19 mouse cellular contexts compared by ENCODE assay signal in the genomic region with DNA sequence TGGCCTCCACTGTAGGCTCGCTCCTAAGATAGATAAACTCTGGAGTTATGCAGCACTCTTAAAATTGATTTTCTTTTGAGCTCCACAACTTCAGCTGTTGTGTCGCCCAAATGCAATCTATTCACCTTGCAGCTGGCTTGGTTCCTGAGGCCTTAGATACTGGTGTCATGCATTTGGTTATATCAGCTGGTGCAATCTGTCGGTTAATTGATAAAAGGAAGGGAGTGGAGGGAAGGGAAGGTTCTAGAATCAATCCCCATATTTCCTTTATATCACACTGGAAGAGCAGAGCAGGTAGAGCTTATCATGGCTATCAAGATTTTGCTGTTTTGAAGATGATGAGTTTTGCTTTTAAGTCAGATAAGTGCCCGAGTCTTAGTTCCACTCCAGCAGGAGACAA. TPM values are rescaled to one million over a fixed set of nuclear protein-coding genes. Genes with fewer than 3 reads are reported as not detected.
A peak's percentile ranks its signal among the peaks of the same experiment; 100 is the strongest.
DNase-seq lines count a peak whose midpoint lies in the region; ATAC-seq and TF ChIP-seq lines count a peak whose summit lies in the region.
"Had no signal": no experiment of that assay in that cellular context is flagged by ENCODE, and none has a peak within 500 bp of the region (broad histone marks: within the 10 kb centered on the region; RNA-seq: fewer than 3 reads in every experiment).

No protein-coding gene starts in this region.

- ATAC-seq in forebrain, embryonic 15.5 days (replicated peaks): no peak
- ATAC-seq: activated CD4-positive, CD25-positive, alpha-beta regulatory T cell, adult 4 months; CD4-positive, CD25-positive, alpha-beta regulatory T cell, adult 4 months; Patski had no signal

- TF ChIP-seq POLR2A in MEL (IDR thresholded peaks at IDR 0.05; ENCODE audit: control insufficient read depth in 1 of 2, insufficient read depth in 1 of 2, low read depth in 1 of 2, low read length in 2 of 2, poor library complexity in 1 of 2): no peak

- peak; percentile 32 to 64; a peak in 2 of 4 replicates for TF ChIP-seq EP300 in MEL (IDR thresholded peaks at IDR 0.05; ENCODE audit: low read depth in 1 of 2, low read length in 2 of 2)

- no peak overlapping the region for H3K4me3 ChIP-seq in MEL (ENCODE audit: control insufficient read depth in 1 of 2, insufficient read depth in 1 of 2, low read depth in 2 of 2, low read length in 2 of 2)
- no peak overlapping the region for H3K4me3 ChIP-seq in forebrain, embryonic 15.5 days

- H3K9ac ChIP-seq in MEL (ENCODE audit: control insufficient read depth, low read depth, low read length, poor library complexity, severe bottlenecking): no peak overlapping the region
- no peak overlapping the region for H3K9ac ChIP-seq in forebrain, embryonic 15.5 days (replicated peaks)

- peaks cover 11 to 21% of the 10 kb centered on the region in 2 experiments for H3K4me1 ChIP-seq in MEL (ENCODE audit: control insufficient read depth in 1 of 2, insufficient read depth in 2 of 2, low read length in 2 of 2)
- H3K4me1 ChIP-seq in forebrain, embryonic 15.5 days: no peaks in the 10 kb centered on the region

- no peak overlapping the region for H3K27ac ChIP-seq in MEL (ENCODE audit: control insufficient read depth, low read depth, low read length)
- H3K27ac ChIP-seq in forebrain, embryonic 15.5 days (replicated peaks): no peak overlapping the region

- no peaks in the 10 kb centered on the region for H3K79me2 ChIP-seq in MEL (ENCODE audit: control insufficient read depth, insufficient read depth, low read length, poor library complexity)

- DNase-seq in MEL (ENCODE audit: low read depth, low spot score): no peak
- DNase-seq: adrenal gland, adult 2 months; adrenal gland, adult 8-10 months; adrenal gland, postnatal 10 days; adrenal gland, postnatal 14 days; adrenal gland, postnatal 25 days; adrenal gland, postnatal 36 days; B cell, adult 2 months; cerebellum, adult 11 months; cerebellum, adult 11-12 months; cerebellum, adult 18-20 months; cerebellum, adult 2 months; cerebellum, adult 8-10 months had no signal

- H3K4me2 ChIP-seq in forebrain, embryonic 15.5 days (replicated peaks): no peak overlapping the region

- H3K9me3 ChIP-seq in MEL (replicated peaks; ENCODE audit: insufficient read depth, low read length): no peaks in the 10 kb centered on the region
- H3K9me3 ChIP-seq in forebrain, embryonic 15.5 days: no peaks in the 10 kb centered on the region
- H3K9me3 ChIP-seq: G1E had no signal

- no peaks in the 10 kb centered on the region for H3K27me3 ChIP-seq in MEL (ENCODE audit: control insufficient read depth in 1 of 2, insufficient read depth in 2 of 2, low read length in 2 of 2)
- no peaks in the 10 kb centered on the region for H3K27me3 ChIP-seq in forebrain, embryonic 15.5 days
- H3K27me3 ChIP-seq: CH12.LX, Patski had no signal

- no peak for TF ChIP-seq RAD21 in MEL (IDR thresholded peaks at IDR 0.05; ENCODE audit: low read depth, low read length)

- TF ChIP-seq CTCF in MEL (IDR thresholded peaks at IDR 0.05 in 2 of 3, conservative IDR thresholded peaks at IDR 0.05 in 1 of 3; ENCODE audit: control insufficient read depth in 1 of 3, insufficient read depth in 1 of 3, low read depth in 2 of 3, low read length in 3 of 3, poor library complexity in 1 of 3, severe bottlenecking in 1 of 3): no peak

- WGBS in forebrain, embryonic 15.5 days: 91% methylated on average over 4 of the region's 4 CpGs

- H3K36me3 ChIP-seq in MEL (ENCODE audit: control insufficient read depth in 1 of 2, insufficient read depth in 2 of 2, low read length in 2 of 2): peaks cover 0 to 19% of the 10 kb centered on the region in 2 experiments; a peak in 3 of 4 replicates
- H3K36me3 ChIP-seq in forebrain, embryonic 15.5 days: no peaks in the 10 kb centered on the region
- H3K36me3 ChIP-seq: G1E had no signal

TF ChIP-seq in MEL, 35 proteins besides CTCF, POLR2A, EP300 and RAD21:
- TF ChIP-seq ETS1 (IDR thresholded peaks at IDR 0.05; ENCODE audit: low read depth, low read length) (peak; percentile 55), GATA1 (IDR thresholded peaks at IDR 0.05; ENCODE audit: low read depth, low read length) (peak; percentile 69), MAX (IDR thresholded peaks at IDR 0.05; ENCODE audit: low read length) (no peak), BHLHE40 (IDR thresholded peaks at IDR 0.05; ENCODE audit: borderline replicate concordance, low read depth, low read length) (no peak), RCOR1 (IDR thresholded peaks at IDR 0.05; ENCODE audit: low read depth, low read length) (0 out of 2 replicates have a peak, but pooled peaks have one; percentile 11), TBP (IDR thresholded peaks at IDR 0.05; ENCODE audit: low read depth, low read length) (no peak), TCF12 (IDR thresholded peaks at IDR 0.05; ENCODE audit: low read depth, low read length) (peak; percentile 29; the same call in 1 of the 2 replicates)

RNA-seq across cellular contexts. Expression of gene Dcbld1, which starts 26.8 kb away (rescaled TPM):
- 4.0 and 4.5 TPM in 2 replicates for total RNA-seq in MEL (2012; rRNA removed)
- polyA plus RNA-seq in MEL (2012; ENCODE audit: insufficient read depth in 1 of 2, insufficient read length in 2 of 2, low read depth in 1 of 2, low replicate concordance in 2 of 2, missing spikeins in 1 of 2): 1 to 10 TPM in 1 of 2 experiments, not detected in 1; 7.1 TPM
- 19.9 and 22.0 TPM in 2 replicates for polyA plus RNA-seq in forebrain, embryonic 15.5 days (2015; fragmentation: Nextera tagmentation; extraction: Ambion mirVana)
- polyA plus RNA-seq: CD4-positive, CD25-positive, alpha-beta regulatory T cell, adult 4 months; G1E had no signal
